In genomic region chr16:50600665-50601064, GRCm38 (mm10) we compare ENCODE assay signal across 42 mouse cellular contexts. TPM values are rescaled to one million over a fixed set of nuclear protein-coding genes. Genes with fewer than 3 reads are reported as not detected.
DNase-seq lines count a peak whose midpoint lies in the region; ATAC-seq and TF ChIP-seq lines count a peak whose summit lies in the region.
"Had no signal": no experiment of that assay in that cellular context is flagged by ENCODE, and none has a peak within 500 bp of the region (broad histone marks: within the 10 kb centered on the region; RNA-seq: fewer than 3 reads in every experiment).

No protein-coding gene starts in this region.

- H3ac ChIP-seq in myocyte (ENCODE audit: control insufficient read depth, insufficient read length) = no peak overlapping the region

- H3K27me3 ChIP-seq in MEL (ENCODE audit: control insufficient read depth in 1 of 2, insufficient read depth in 2 of 2, low read length in 2 of 2) = no peaks in the 10 kb centered on the region
- no peaks in the 10 kb centered on the region for H3K27me3 ChIP-seq in myocyte (ENCODE audit: control insufficient read depth, insufficient read depth, insufficient read length)
- no peaks in the 10 kb centered on the region for H3K27me3 ChIP-seq in forebrain, embryonic 11.5 days (ENCODE audit: control insufficient read depth, insufficient read depth, low read length)
- H3K27me3 ChIP-seq in midbrain, embryonic 15.5 days (replicated peaks) = peaks cover 29% of the 10 kb centered on the region
- H3K27me3 ChIP-seq: CH12.LX; embryonic facial prominence, embryonic 15.5 days; liver, embryonic 12.5 days; Patski had no signal

- TF ChIP-seq EP300 in MEL (IDR thresholded peaks at IDR 0.05; ENCODE audit: low read depth in 1 of 2, low read length in 2 of 2) = peak; percentile 44 to 55; a peak in 3 of 4 replicates

- no peaks in the 10 kb centered on the region for H3K9me3 ChIP-seq in MEL (replicated peaks; ENCODE audit: insufficient read depth, low read length)
- H3K9me3 ChIP-seq in forebrain, embryonic 11.5 days (ENCODE audit: control insufficient read depth, low read length) = no peaks in the 10 kb centered on the region
- H3K9me3 ChIP-seq in midbrain, embryonic 15.5 days = no peaks in the 10 kb centered on the region
- H3K9me3 ChIP-seq: embryonic facial prominence, embryonic 10.5 days; embryonic facial prominence, embryonic 15.5 days; liver, embryonic 12.5 days had no signal

- TF ChIP-seq CTCF in MEL (IDR thresholded peaks at IDR 0.05 in 2 of 3, conservative IDR thresholded peaks at IDR 0.05 in 1 of 3; ENCODE audit: control insufficient read depth in 1 of 3, insufficient read depth in 1 of 3, low read depth in 2 of 3, low read length in 3 of 3, poor library complexity in 1 of 3, severe bottlenecking in 1 of 3) = no peak

- H3K4me2 ChIP-seq in myocyte (ENCODE audit: low read depth) = peak overlapping the region; percentile 18
- no peak overlapping the region for H3K4me2 ChIP-seq in forebrain, embryonic 11.5 days (ENCODE audit: low read depth, low read length, severe bottlenecking)
- no peak overlapping the region for H3K4me2 ChIP-seq in midbrain, embryonic 15.5 days
- H3K4me2 ChIP-seq: embryonic facial prominence, embryonic 15.5 days; heart, embryonic 11.5 days; hindbrain, embryonic 14.5 days; liver, embryonic 12.5 days had no signal

- no peak overlapping the region for H3K9ac ChIP-seq in MEL (ENCODE audit: control insufficient read depth, low read depth, low read length, poor library complexity, severe bottlenecking)
- H3K9ac ChIP-seq in forebrain, embryonic 11.5 days (ENCODE audit: low read length) = no peak overlapping the region
- no peak overlapping the region for H3K9ac ChIP-seq in midbrain, embryonic 15.5 days
- H3K9ac ChIP-seq: embryonic facial prominence, embryonic 15.5 days; hindbrain, embryonic 14.5 days; liver, embryonic 12.5 days; liver, postnatal 0 days had no signal

- no peak for TF ChIP-seq RAD21 in MEL (IDR thresholded peaks at IDR 0.05; ENCODE audit: low read depth, low read length)

- no peak overlapping the region for H3K27ac ChIP-seq in MEL (ENCODE audit: control insufficient read depth, low read depth, low read length)
- no peak overlapping the region for H3K27ac ChIP-seq in forebrain, embryonic 11.5 days (ENCODE audit: low read depth, low read length)
- no peak overlapping the region for H3K27ac ChIP-seq in midbrain, embryonic 15.5 days
- H3K27ac ChIP-seq: embryonic facial prominence, embryonic 10.5 days; embryonic facial prominence, embryonic 15.5 days; hindbrain, embryonic 14.5 days; liver, embryonic 12.5 days; stomach, postnatal 0 days had no signal

- H3K4me3 ChIP-seq in MEL (ENCODE audit: control insufficient read depth in 1 of 2, insufficient read depth in 1 of 2, low read depth in 2 of 2, low read length in 2 of 2) (no peak overlapping the region), myocyte (no peak overlapping the region)
- no peak overlapping the region for H3K4me3 ChIP-seq in forebrain, embryonic 11.5 days (ENCODE audit: low read depth, low read length)
- no peak overlapping the region for H3K4me3 ChIP-seq in midbrain, embryonic 15.5 days
- H3K4me3 ChIP-seq: embryonic facial prominence, embryonic 10.5 days; embryonic facial prominence, embryonic 15.5 days; liver, embryonic 12.5 days had no signal

- H3K79me2 ChIP-seq in MEL (ENCODE audit: control insufficient read depth, insufficient read depth, low read length, poor library complexity) = no peaks in the 10 kb centered on the region
- H3K79me2 ChIP-seq in myocyte (ENCODE audit: control insufficient read depth, insufficient read depth) = no peaks in the 10 kb centered on the region

- peaks cover 3 to 10% of the 10 kb centered on the region in 2 experiments; a peak in 3 of 4 replicates for H3K4me1 ChIP-seq in MEL (ENCODE audit: control insufficient read depth in 1 of 2, insufficient read depth in 2 of 2, low read length in 2 of 2)
- H3K4me1 ChIP-seq in forebrain, embryonic 11.5 days (replicated peaks; ENCODE audit: control insufficient read depth, insufficient read depth, low read length) = no peaks in the 10 kb centered on the region
- no peaks in the 10 kb centered on the region for H3K4me1 ChIP-seq in midbrain, embryonic 15.5 days
- H3K4me1 ChIP-seq: embryonic facial prominence, embryonic 10.5 days; embryonic facial prominence, embryonic 15.5 days; liver, embryonic 12.5 days had no signal

- H3K36me3 ChIP-seq in MEL (ENCODE audit: control insufficient read depth in 1 of 2, insufficient read depth in 2 of 2, low read length in 2 of 2) (peaks cover 0 to 9% of the 10 kb centered on the region in 2 experiments; a peak in 2 of 4 replicates), myocyte (ENCODE audit: control insufficient read depth, insufficient read depth) (no peaks in the 10 kb centered on the region)
- H3K36me3 ChIP-seq in forebrain, embryonic 11.5 days (ENCODE audit: control insufficient read depth, insufficient read depth, low read length) = no peaks in the 10 kb centered on the region
- no peaks in the 10 kb centered on the region for H3K36me3 ChIP-seq in midbrain, embryonic 15.5 days (replicated peaks)
- H3K36me3 ChIP-seq: embryonic facial prominence, embryonic 10.5 days; embryonic facial prominence, embryonic 15.5 days; liver, embryonic 12.5 days had no signal

- TF ChIP-seq POLR2A in MEL (IDR thresholded peaks at IDR 0.05; ENCODE audit: control insufficient read depth in 1 of 2, insufficient read depth in 1 of 2, low read depth in 1 of 2, low read length in 2 of 2, poor library complexity in 1 of 2) (no peak), myocyte (IDR thresholded peaks at IDR 0.05; ENCODE audit: insufficient read length, low read depth) (no peak)

- WGBS in forebrain, embryonic 11.5 days = 89% methylated on average over 3 of the region's 3 CpGs
- WGBS in midbrain, embryonic 15.5 days = 82% methylated on average over 3 of the region's 3 CpGs

- ATAC-seq in forebrain, embryonic 11.5 days (replicated peaks; ENCODE audit: low FRiP score) = no peak
- ATAC-seq in midbrain, embryonic 15.5 days (replicated peaks) = no peak
- ATAC-seq in erythroid progenitor cell, adult 5-6 weeks (replicated peaks; ENCODE audit: low FRiP score, poor library complexity, severe bottlenecking) = no peak
- ATAC-seq: forebrain, embryonic 14.5 days; intestine, postnatal 0 days; liver, embryonic 12.5 days; liver, postnatal 0 days; Patski had no signal

- DNase-seq in 3T3-L1 (ENCODE audit: low read depth, low spot score) (peak; percentile 88), MEL (ENCODE audit: low read depth, low spot score) (peak; percentile 78)
- DNase-seq in brain, adult 2 months (ENCODE audit: low read depth, low spot score) = peak; percentile 44
- no peak for DNase-seq in forebrain, embryonic 11.5 days (ENCODE audit: low spot score)
- DNase-seq: adrenal gland, postnatal 10 days; B cell, adult 2 months; cerebellum, adult 11-12 months; cerebellum, adult 9-11 months; gastrocnemius, postnatal 36 days; heart, adult 18-20 months; heart, postnatal 36 days; kidney, postnatal 14 days; left cerebral cortex, postnatal 4 days; liver, postnatal 0 days; lung, postnatal 4 days; midbrain, embryonic 14.5 days; spleen, adult 18-20 months; thymus, adult 18-20 months; thymus, postnatal 25 days had no signal

TF ChIP-seq in MEL, 35 proteins besides CTCF, POLR2A, EP300 and RAD21 (continues in another document):
- TF ChIP-seq NRF1 (IDR thresholded peaks at IDR 0.05; ENCODE audit: insufficient read depth, low read depth, low read length, poor library complexity, severe bottlenecking) (no peak), SMC3 (IDR thresholded peaks at IDR 0.05; ENCODE audit: low read depth, low read length) (no peak), GABPA (IDR thresholded peaks at IDR 0.05; ENCODE audit: low read depth, low read length) (peak; percentile 46; the same call in 1 of the 2 replicates), GATA1 (IDR thresholded peaks at IDR 0.05; ENCODE audit: low read depth, low read length) (peak; percentile 61), MAX (IDR thresholded peaks at IDR 0.05; ENCODE audit: low read length) (no peak), ETS1 (IDR thresholded peaks at IDR 0.05; ENCODE audit: low read depth, low read length) (peak; percentile 10; the same call in 1 of the 2 replicates), KAT2A (conservative IDR thresholded peaks at IDR 0.05; ENCODE audit: low read depth, low read length) (no peak), E2F4 (IDR thresholded peaks at IDR 0.05; ENCODE audit: borderline replicate concordance, low read depth, low read length) (no peak), TCF12 (IDR thresholded peaks at IDR 0.05; ENCODE audit: low read depth, low read length) (0 out of 2 replicates have a peak, but pooled peaks have one; percentile 7), JUND (IDR thresholded peaks at IDR 0.05; ENCODE audit: low read depth, low read length) (no peak)

TF ChIP-seq in myocyte, 11 proteins besides CTCF, POLR2A, EP300 and RAD21:
- TF ChIP-seq USF1 (IDR thresholded peaks at IDR 0.05; ENCODE audit: low read depth) (no peak), CEBPB (IDR thresholded peaks at IDR 0.05; ENCODE audit: insufficient read depth, poor library complexity, severe bottlenecking) (no peak), MYOD1 (IDR thresholded peaks at IDR 0.05; ENCODE audit: control insufficient read depth in 1 of 3, insufficient read length in 2 of 3, low read depth in 2 of 3) (no peak), E2F4 (IDR thresholded peaks at IDR 0.05; ENCODE audit: insufficient read depth) (no peak), TCF12 (IDR thresholded peaks at IDR 0.05; ENCODE audit: insufficient read depth, poor library complexity, severe bottlenecking) (no peak), SRF (IDR thresholded peaks at IDR 0.05; ENCODE audit: control insufficient read depth, insufficient read length, low read depth) (no peak), POLR2AphosphoS2 (IDR thresholded peaks at IDR 0.05; ENCODE audit: insufficient read length, low read depth) (no peak), TCF3 (IDR thresholded peaks at IDR 0.05; ENCODE audit: insufficient read length, low read depth) (no peak), MAX (IDR thresholded peaks at IDR 0.05; ENCODE audit: low read depth) (no peak), MYOG (IDR thresholded peaks at IDR 0.05; ENCODE audit: control insufficient read depth in 1 of 3, insufficient read depth in 1 of 3, insufficient read length in 2 of 3, low read depth in 2 of 3) (no peak), REST (IDR thresholded peaks at IDR 0.05; ENCODE audit: insufficient read depth, insufficient read length) (no peak)

RNA-seq across cellular contexts. Expression of gene Ccdc54, which starts 9.7 kb away (rescaled TPM):
- not detected in 2 replicates for total RNA-seq in MEL (2012; rRNA removed)
- under 1 TPM in 1 of 2 experiments, not detected in 1; 0.06 TPM for polyA plus RNA-seq in MEL (2012; ENCODE audit: insufficient read depth in 1 of 2, insufficient read length in 2 of 2, low read depth in 1 of 2, low replicate concordance in 2 of 2, missing spikeins in 1 of 2)
- not detected for polyA plus RNA-seq in myocyte (2012; fragmentation: generic; extraction: Trizol)
- polyA plus RNA-seq in forebrain, embryonic 11.5 days (2014; fragmentation: Nextera tagmentation; extraction: Ambion mirVana) = not detected in 2 replicates
- not detected in 2 replicates for polyA plus RNA-seq in midbrain, embryonic 15.5 days (2015; fragmentation: Nextera tagmentation; extraction: Ambion mirVana)
- not detected in 2 replicates for total RNA-seq in erythroid progenitor cell, adult 5-6 weeks (2015; ENCODE audit: low replicate concordance)
- not detected in 2 replicates for total RNA-seq in erythroid progenitor cell, adult 5-6 weeks (2017; ENCODE audit: low replicate concordance)
- total RNA-seq: adrenal gland, postnatal 10 days; CH12.LX; gastrocnemius, adult 18-20 months; gastrocnemius, postnatal 36 days; heart, adult 18-20 months; heart, postnatal 36 days; layer of hippocampus, postnatal 25 days; left cerebral cortex, adult 8-10 months; left cerebral cortex, postnatal 4 days; neutrophil, adult 5-6 weeks had no signal
- polyA plus RNA-seq: embryonic facial prominence, embryonic 10.5 days; embryonic facial prominence, embryonic 15.5 days; forebrain, embryonic 14.5 days; frontal cortex, adult 2 months; heart, embryonic 11.5 days; heart, embryonic 16.5 days; hindbrain, embryonic 14.5 days; intestine, postnatal 0 days; kidney, embryonic 14.5 days; limb, embryonic 14.5 days; liver, embryonic 12.5 days; liver, postnatal 0 days; lung, embryonic 16.5 days; midbrain, embryonic 14.5 days; neural tube, embryonic 11.5 days; Patski; stomach, postnatal 0 days had no signal
